Mouse (Mus musculus): ENCODE measurements around the gene Fads3.

DNA sequence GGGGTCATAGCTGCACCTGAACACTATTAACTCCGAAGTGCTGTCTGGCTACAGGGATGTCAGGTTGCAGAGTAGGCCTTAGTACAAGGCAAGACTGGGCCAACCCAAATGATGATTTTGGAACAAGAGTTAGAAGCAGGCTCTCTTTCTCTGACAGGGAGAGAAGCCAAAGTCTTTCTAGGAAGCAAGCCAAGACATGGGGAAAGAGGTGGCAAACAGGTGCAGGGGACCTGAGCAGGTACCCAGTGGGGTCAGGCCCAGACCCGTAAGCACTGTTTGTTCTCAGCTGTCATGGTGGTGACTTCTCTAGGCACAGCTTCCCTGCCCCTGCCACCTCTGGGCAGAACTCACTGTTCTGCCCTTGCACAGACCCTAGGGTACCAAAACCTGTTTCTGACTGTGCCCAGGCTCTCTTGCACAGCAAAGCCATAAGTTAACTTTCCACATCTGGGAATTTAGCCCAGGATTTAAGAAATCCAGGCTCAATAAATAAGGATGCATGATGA is 55.1 kb downstream of the Fads3 start:
- no peak for TF ChIP-seq CTCF (IDR thresholded peaks at IDR 0.05; ENCODE audit: low read depth, low read length)
- TF ChIP-seq POLR2A (IDR thresholded peaks at IDR 0.05; ENCODE audit: borderline replicate concordance, low read depth, low read length) = no peak

Measured in bone marrow macrophage, adult 2 months (primary cell).